Mouse (Mus musculus) right cerebral cortex, adult 2 months (tissue): ENCODE results near the gene Krtap19-1.

Experiments used
- DNase-seq, 2 experiments: peaks; one replicate each; pipeline ENCODE4 v3.0.0; 2021 to 2022; ENCODE audit warnings: low spot score in 2 of 2

Gene Krtap19-1

DNA sequence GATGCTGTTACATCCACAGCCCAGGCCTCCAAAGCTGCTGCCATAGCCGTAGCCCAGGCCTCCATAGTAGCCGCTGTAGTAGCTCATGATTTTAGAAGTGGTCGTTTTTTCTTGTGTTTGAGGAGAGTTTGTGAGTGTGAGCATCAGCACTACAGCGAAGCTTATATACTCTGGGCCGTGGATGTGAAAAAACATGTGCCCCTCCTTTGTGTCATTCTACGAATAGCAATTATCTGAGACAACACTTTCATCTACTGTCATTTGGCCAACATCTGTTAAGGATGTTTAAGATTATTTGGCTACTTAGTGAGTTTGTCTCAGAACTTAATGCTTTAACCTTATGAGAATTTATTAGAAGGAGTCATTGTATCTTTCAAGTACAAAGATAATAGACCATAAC is at the start of gene Krtap19-1:
Gene Krtap19-1 (minus strand): TSS at position 101 of the 400 bp plus-strand sequence.
- DNase-seq = no peak

DNA sequence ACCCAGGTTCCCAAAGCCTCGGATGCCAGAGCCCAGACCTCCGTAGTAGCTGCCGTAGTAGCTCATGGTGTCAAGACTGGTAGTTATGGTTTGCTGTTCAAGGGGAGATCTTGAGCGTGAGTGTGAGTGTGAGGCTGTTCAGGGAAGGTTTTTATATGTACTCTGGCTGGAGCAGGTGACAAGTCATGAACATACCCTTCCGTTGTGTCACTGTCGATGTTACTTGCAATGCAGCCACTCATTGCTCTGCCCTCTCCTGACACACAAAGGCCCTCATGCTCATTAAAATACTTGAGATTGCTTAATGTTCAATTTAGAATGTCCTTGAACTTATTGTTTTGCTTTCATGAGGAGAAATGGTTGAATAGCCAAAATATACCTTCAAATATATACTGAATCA is 27.1 kb upstream of the Krtap19-1 start, which contains the start of gene Krtap19-5:
Gene Krtap19-5 (minus strand): TSS at position 101 of the 400 bp plus-strand sequence.
- DNase-seq = no peak

DNA sequence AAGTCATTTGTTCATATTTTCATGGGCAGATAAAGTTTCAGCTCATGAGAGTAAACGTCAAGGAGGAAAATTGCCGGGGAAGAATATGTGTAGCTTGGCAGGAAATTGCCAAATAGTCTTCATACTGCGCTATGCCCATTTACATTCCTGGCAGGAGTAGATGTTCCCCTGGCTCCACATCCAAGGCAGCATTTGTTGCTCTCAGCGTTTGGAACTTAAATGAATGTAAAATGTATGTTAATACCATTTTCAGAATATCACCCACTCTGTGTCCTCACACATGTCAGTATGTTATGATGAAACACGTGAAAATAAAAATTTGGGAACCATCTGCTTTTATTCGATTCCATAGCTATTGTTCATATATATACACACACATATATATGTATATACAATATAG is 17.7 kb upstream of the Krtap19-1 start:
- DNase-seq = no peak

DNA sequence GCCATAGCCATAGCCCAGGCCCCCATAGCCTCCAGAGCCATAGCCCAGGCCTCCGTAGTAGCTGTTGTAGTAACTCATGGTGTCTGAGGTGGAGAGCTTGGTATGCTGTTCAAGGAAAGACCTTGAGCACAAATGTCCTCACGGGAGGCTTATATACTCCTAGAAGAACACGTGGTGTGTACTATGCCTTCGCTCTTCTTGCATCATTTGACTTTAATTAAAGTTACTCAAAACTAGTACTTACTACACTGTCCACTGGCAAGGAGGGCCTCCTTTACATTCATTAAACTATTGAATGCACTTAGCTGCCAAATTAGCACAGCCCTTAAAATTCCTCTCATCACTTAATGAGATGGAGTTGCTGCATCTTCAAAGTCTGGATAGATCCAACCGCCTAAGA is 15.8 kb upstream of the Krtap19-1 start, which contains the start of gene Krtap19-4:
Gene Krtap19-4 (minus strand): TSS at position 101 of the 400 bp plus-strand sequence.
- DNase-seq = no peak

DNA sequence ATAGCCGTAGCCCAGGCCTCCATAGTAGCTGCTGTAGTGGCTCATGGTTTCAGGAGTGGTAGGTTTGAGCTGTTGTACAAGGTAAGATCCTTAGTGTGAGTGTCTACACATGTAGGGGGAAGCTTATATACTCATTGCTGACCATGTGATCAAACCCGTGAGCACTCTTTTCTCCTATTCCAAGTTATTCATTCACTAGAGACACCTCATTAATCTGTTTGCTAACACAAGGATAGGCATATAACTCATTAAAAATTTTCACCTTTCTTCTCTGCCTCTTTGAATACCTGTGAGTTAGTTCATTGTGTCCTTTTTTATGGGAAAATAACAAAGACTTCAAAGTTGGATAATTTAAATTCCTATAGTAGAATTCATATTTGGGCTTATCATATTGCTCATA is 8.7 kb upstream of the Krtap19-1 start, which contains the start of gene Krtap19-3:
Gene Krtap19-3 (minus strand): TSS at position 101 of the 400 bp plus-strand sequence.
- no peak for DNase-seq

DNA sequence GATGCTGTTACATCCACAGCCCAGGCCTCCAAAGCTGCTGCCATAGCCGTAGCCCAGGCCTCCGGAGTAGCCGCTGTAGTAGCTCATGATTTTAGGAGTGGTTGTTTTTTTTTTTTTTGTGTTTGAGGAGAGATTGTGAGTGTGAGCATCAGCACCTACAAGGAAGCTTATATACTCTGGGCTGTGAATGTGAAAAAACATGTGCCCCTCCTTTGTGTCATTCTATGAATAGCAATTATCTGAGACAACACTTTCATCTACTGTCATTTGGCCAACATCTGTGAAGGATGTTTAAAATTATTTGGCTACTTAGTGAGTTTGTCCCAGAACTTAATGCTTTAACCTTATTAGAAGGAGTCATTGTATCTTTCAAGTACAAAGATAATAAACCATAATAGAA is 5.0 kb upstream of the Krtap19-1 start, which contains the start of gene Krtap19-2:
Gene Krtap19-2 (minus strand): TSS at position 101 of the 400 bp plus-strand sequence.
- no peak for DNase-seq

DNA sequence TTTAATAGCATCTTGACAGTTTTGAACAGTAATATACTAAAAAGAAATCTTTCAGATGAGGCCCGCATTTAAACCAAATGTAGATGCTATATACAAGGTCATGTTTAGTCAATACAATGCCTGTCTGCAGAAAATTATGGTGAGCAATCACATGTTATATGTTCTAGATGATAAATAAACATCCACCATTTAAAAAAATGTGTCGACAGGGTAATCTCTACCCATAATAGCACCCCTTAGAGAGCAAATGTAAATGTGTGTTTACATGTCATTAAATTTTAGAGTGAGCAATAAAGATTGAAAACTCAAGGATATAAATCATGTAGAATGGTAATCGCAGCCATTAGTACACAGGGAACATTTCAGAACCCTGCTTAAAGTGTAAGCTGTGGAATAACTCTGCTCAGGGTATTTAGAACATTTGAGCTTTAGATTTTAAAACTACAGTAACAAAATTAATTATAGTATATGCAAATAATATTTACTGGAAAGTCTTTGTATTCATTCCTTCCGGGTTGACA is 4.3 kb downstream of the Krtap19-1 start:
- no peak for DNase-seq

DNA sequence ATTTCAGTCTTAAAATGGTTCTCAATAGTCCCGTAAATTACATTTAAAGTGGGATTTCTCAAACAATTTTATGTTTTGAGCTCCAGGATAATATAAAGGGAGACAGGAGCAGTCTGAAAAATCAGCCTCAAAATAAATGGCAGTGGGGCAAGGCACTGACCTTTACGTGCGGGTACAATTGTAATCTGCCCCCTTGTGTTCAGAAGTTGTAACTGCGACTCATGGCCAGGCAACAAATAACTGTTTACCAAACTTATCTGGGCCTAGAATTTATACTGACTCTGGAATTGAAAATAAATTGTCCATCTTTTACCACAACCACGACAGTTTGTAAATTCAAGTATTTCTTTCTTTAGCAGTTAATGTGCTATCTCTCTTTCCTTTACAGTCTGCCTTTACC is 17.8 kb downstream of the Krtap19-1 start:
- DNase-seq = no peak

DNA sequence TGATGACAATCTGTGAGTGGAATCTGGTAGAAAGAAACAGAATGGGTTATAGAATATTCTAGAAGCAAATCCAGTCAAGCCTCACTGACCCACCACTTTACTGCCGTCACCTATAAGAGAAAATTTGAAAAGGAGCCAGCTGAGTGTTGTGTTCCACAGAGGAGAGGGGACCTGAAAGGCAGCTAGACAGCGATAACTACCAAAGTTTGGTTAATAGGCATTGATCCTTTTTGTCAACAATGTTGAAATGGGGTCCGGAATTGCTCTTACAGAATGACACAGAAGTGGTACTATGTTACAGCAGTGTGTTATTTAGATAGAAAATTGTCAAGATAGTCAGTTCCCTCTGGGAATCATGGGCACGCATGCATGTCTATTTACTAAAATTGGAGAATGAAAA is 20.7 kb downstream of the Krtap19-1 start:
- no peak for DNase-seq

DNA sequence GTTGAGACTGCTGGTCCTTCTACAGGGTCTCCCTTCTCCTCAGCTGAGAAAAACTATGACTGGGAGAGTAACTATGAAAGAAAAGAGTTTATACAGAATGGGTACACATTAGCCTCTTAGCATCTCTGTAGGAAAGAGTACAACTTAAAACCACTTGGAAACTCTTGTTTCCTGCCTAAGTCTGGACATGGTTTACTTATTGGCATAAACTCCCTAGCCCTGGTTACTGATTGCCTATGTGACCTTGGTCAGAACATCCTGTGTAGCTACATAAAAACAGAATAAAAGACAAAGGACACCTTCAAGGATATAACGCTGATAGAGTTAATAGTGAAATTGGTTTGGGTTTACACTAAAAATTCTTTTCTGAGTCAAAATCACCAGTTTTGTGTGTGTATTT is 21.8 kb downstream of the Krtap19-1 start:
- no peak for DNase-seq

DNA sequence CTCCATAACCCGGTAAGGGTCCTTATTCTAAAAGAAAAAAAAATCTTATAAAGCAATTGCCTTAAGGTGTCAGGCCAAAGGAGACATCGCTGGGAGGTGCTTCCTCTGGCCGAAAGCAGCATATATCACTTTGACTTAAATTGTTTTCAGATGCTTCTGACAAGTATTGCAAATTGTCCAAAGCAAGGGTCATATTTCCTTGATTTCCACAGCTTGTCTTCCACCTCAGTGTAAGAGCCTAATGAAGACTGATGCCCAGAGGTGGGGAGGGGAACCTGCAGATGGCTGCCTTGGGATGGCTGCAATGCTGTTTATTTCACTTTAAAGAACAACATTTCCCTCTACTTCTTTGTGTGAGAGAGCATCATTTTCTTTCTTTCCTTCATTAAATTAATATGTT is 42.2 kb downstream of the Krtap19-1 start:
- no peak for DNase-seq

DNA sequence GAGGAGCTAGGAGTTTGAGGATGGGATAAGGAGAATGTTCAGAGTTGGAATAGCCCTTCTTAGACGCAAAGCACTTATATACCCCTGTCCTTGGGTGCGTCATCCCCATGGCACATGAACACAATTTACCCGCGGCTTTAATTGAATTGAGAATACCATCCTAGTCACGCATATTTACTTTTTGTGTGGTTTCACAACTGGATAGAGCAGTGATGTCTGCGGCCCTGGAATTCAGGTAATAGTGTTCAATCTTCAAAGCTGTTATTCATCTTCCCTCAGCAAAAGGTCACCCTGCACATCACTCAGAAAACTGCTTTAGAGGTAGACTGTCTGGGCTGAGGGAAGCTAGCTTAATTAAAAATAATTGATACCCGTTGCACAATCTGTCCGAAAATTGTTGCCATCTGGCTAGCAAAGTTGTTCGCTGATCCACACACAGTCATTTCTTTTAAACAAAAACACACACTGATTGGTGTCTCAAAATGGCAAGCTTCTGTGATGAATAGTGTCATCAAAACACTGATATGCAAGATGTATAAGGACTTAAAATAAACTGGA is 43.0 kb downstream of the Krtap19-1 start, which contains the start of gene Krtap14:
Gene Krtap14 (minus strand): TSS at position 51 of the 558 bp plus-strand sequence.
- DNase-seq = no peak

DNA sequence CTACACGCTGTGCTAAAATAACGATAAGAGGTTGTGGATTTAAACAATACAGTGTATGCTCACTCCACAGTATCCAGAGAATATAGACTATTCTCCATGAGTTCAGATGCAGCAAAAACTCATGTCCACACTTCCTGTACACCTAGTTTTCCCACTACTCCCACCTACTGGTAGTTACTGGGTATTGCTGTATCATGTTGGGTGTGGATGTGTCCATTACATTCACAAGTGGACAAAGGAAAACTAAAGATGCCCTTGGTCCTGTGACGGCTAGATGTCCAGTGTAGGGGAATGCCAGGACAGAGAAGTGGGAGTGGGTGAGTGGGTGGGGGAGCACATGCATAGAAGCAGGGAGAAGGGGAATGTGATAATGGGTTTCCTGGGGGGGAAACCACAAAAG is 45.5 kb downstream of the Krtap19-1 start:
- DNase-seq = peak; percentile 6 to 19

DNA sequence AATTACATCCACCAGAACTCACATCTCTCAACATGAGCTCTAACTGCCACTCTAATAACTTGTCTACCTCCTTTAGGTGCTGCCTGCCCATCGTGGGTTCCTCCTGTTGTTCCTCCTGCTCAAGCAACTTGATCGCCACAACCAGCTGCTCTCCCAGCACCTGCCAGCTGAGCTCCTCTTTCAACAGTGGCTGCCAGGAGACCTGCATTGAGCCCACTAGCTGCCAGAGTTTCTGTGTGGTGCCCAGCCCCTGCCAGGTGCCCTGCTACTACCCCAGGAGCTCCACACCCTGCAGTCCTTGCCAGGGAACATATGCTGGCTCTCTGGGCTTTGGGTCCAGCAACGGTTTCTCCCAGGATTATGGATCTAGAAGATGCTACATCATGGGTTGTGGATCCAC is 49.1 kb downstream of the Krtap19-1 start, which contains the start of gene Krtap15:
Gene Krtap15 (plus strand): TSS at position 150 of the 400 bp plus-strand sequence.
- DNase-seq = no peak
